In the genomic region with DNA sequence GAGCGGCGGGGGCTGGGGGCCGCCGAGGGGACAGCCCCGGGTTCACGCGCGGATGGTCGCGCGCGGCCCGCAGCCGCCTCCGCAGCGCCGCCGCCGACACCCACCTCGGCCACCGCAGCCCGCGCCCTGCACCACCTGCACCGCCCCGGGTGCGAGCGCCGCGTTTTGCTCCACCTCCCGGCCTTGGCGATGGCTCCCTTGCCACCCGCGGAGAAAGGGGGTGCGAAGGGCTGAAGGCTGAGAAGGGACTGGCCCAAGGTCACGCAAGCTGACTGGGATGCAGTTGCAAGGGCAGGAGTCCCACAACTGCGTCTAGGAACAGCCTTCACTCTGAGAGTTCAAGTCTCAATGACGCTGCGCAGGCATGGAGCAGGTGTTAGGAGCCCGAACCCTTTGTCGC, we compare ENCODE assay signal across 8 mouse cellular contexts. TPM values are rescaled to one million over a fixed set of nuclear protein-coding genes. Genes with fewer than 3 reads are reported as not detected.
DNase-seq lines count a peak whose midpoint lies in the region; ATAC-seq and TF ChIP-seq lines count a peak whose summit lies in the region.

No protein-coding gene starts in this region.

- H3K36me3 ChIP-seq in heart, postnatal 0 days (replicated peaks; ENCODE audit: control insufficient read depth, insufficient read depth, low read length): peaks cover 14% of the 10 kb centered on the region
- peaks cover 8% of the 10 kb centered on the region; the same call in 1 of the 2 replicates for H3K36me3 ChIP-seq in liver, embryonic 11.5 days (ENCODE audit: control insufficient read depth, insufficient read depth, low read length)

- peak overlapping the region; percentile 72 for H3K27ac ChIP-seq in heart, postnatal 0 days (ENCODE audit: low read depth)
- H3K27ac ChIP-seq in liver, embryonic 11.5 days (ENCODE audit: low read depth, low read length): peak overlapping the region; percentile 86

- H3K27me3 ChIP-seq in heart, postnatal 0 days (ENCODE audit: control insufficient read depth, insufficient read depth, low read length): no peaks in the 10 kb centered on the region
- H3K27me3 ChIP-seq in liver, embryonic 11.5 days (replicated peaks; ENCODE audit: control insufficient read depth, insufficient read depth, low read length): no peaks in the 10 kb centered on the region

- H3K9ac ChIP-seq in heart, postnatal 0 days (replicated peaks; ENCODE audit: low read depth, low read length): peak overlapping the region; percentile 63
- peak overlapping the region; percentile 85 for H3K9ac ChIP-seq in liver, embryonic 11.5 days (ENCODE audit: low read depth, low read length)

- WGBS in heart, postnatal 0 days: 3% methylated on average over 35 of the region's 40 CpGs
- WGBS in liver, embryonic 11.5 days: 3% methylated on average over 40 of the region's 40 CpGs

- no peak for TF ChIP-seq CTCF in heart, postnatal 0 days (IDR thresholded peaks at IDR 0.05; ENCODE audit: low read depth)

- H3K9me3 ChIP-seq in heart, postnatal 0 days (replicated peaks; ENCODE audit: control insufficient read depth, low read length): no peaks in the 10 kb centered on the region
- no peaks in the 10 kb centered on the region for H3K9me3 ChIP-seq in liver, embryonic 11.5 days (ENCODE audit: control insufficient read depth, low read length)

- H3K4me3 ChIP-seq in heart, postnatal 0 days (ENCODE audit: low read depth, low read length): peak overlapping the region; percentile 67
- H3K4me3 ChIP-seq in liver, embryonic 11.5 days (ENCODE audit: low read depth, low read length): peak overlapping the region; percentile 67

- peak; percentile 34 to 51 for DNase-seq in cerebellum, adult 18-20 months
- DNase-seq in cerebellum, adult 9-11 months: no peak
- peak; percentile 24 for DNase-seq in right cerebral cortex, postnatal 25 days
- DNase-seq in right cerebral cortex, postnatal 36 days (ENCODE audit: low spot score in 2 of 2): no peak
- peak; percentile 22 for DNase-seq in heart, postnatal 0 days (ENCODE audit: low spot score)
- peak; percentile 61 for DNase-seq in liver, embryonic 11.5 days (ENCODE audit: low spot score)
- DNase-seq in ovary, postnatal 14 days (ENCODE audit: low spot score): peak; percentile 29
- DNase-seq in layer of hippocampus, adult 11-12 months (ENCODE audit: low spot score): no peak

- TF ChIP-seq EP300 in heart, postnatal 0 days (IDR thresholded peaks at IDR 0.05; ENCODE audit: low read depth): no peak

- H3K4me1 ChIP-seq in heart, postnatal 0 days (ENCODE audit: control insufficient read depth, insufficient read depth): peaks cover 26% of the 10 kb centered on the region
- peaks cover 33% of the 10 kb centered on the region for H3K4me1 ChIP-seq in liver, embryonic 11.5 days (replicated peaks; ENCODE audit: control insufficient read depth, insufficient read depth, low read length)

- peak overlapping the region; percentile 100 for H3K4me2 ChIP-seq in heart, postnatal 0 days (ENCODE audit: low read depth, low read length)
- H3K4me2 ChIP-seq in liver, embryonic 11.5 days: peak overlapping the region; percentile 74

- ATAC-seq in heart, postnatal 0 days (ENCODE audit: insufficient read depth, low read depth): peak; percentile 15; the same call in 1 of the 2 replicates
- peak; percentile 37 for ATAC-seq in liver, embryonic 11.5 days (replicated peaks; ENCODE audit: low FRiP score)

RNA-seq across cellular contexts. Expression of gene Prdm11, which starts 30.9 kb away (rescaled TPM):
- total RNA-seq in heart, postnatal 0 days (2014; rRNA removed; ENCODE audit: low replicate concordance): 10.7 and 12.7 TPM in 2 replicates
- 2.7 and 2.9 TPM in 2 replicates for polyA plus RNA-seq in heart, postnatal 0 days (2015; fragmentation: Nextera tagmentation; extraction: Ambion mirVana)
- 5.0 and 6.4 TPM in 2 replicates for polyA plus RNA-seq in liver, embryonic 11.5 days (2014; fragmentation: Nextera tagmentation; extraction: Ambion mirVana)

Comparison
In these comparisons a context has a peak if more than half of its experiments do, and no peak if none do; other contexts are left out.
1. DNase-seq: peak in cerebellum, adult 18-20 months (2 of 2), right cerebral cortex, postnatal 25 days (single experiment), heart, postnatal 0 days (single experiment), liver, embryonic 11.5 days (single experiment) and ovary, postnatal 14 days (single experiment); none in cerebellum, adult 9-11 months (single experiment), right cerebral cortex, postnatal 36 days (0 of 2) and layer of hippocampus, adult 11-12 months (single experiment).